Mouse (Mus musculus): ENCODE data around the gene Aim2. TPM values are rescaled to one million over a fixed set of nuclear protein-coding genes. Genes with fewer than 3 reads are reported as not detected.

Aim2 gene
- polyA plus RNA-seq, 1 experiment from 2014 or later: 2.9 TPM

- no peak for ATAC-seq (ENCODE audit: insufficient read depth, low FRiP score)
- no peaks in the 10 kb centered on the region for H3K4me1 ChIP-seq (ENCODE audit: control insufficient read depth, insufficient read depth, low read length)
- no peaks in the 10 kb centered on the region for H3K36me3 ChIP-seq (ENCODE audit: control insufficient read depth, insufficient read depth, low read length)
These were observed 7.1 kb downstream of the Aim2 start for GRCm38 (mm10) chr1:173357799-173358198.

GRCm38 (mm10) chr1:173359590-173360290 lies 9.1 kb downstream of the Aim2 start:
- H3K4me3 ChIP-seq (replicated peaks; ENCODE audit: low read length): no peak overlapping the region
- no peaks in the 10 kb centered on the region for H3K9me3 ChIP-seq (replicated peaks; ENCODE audit: control insufficient read depth, low read length)
- H3K27me3 ChIP-seq (ENCODE audit: control insufficient read depth, insufficient read depth, low read length): no peaks in the 10 kb centered on the region
- H3K27ac ChIP-seq (ENCODE audit: low read length): no peak overlapping the region
- no peak overlapping the region for H3K9ac ChIP-seq (ENCODE audit: low read length)
- 69% methylated on average over 4 of the region's 4 CpGs for WGBS
- H3K4me2 ChIP-seq (ENCODE audit: low read depth, low read length): no peak overlapping the region
- no peak for ATAC-seq (ENCODE audit: insufficient read depth, low FRiP score)
- H3K36me3 ChIP-seq (ENCODE audit: control insufficient read depth, insufficient read depth, low read length): no peaks in the 10 kb centered on the region
- H3K4me1 ChIP-seq (ENCODE audit: control insufficient read depth, insufficient read depth, low read length): no peaks in the 10 kb centered on the region

More at GRCm38 (mm10) chr1:173357799-173358198, 7.1 kb downstream of the Aim2 start:
- Histone ChIP-seq H3K27ac (ENCODE audit: low read length) (no peak overlapping the region), H3K9me3 (replicated peaks; ENCODE audit: control insufficient read depth, low read length) (no peaks in the 10 kb centered on the region), H3K27me3 (ENCODE audit: control insufficient read depth, insufficient read depth, low read length) (no peaks in the 10 kb centered on the region), H3K9ac (ENCODE audit: low read length) (no peak overlapping the region), H3K4me3 (replicated peaks; ENCODE audit: low read length) (no peak overlapping the region), H3K4me2 (ENCODE audit: low read depth, low read length) (no peak overlapping the region)
- 56% methylated on average over 4 of the region's 4 CpGs for WGBS

- Histone ChIP-seq H3K4me3 (replicated peaks; ENCODE audit: low read length) (no peak overlapping the region), H3K36me3 (ENCODE audit: control insufficient read depth, insufficient read depth, low read length) (no peaks in the 10 kb centered on the region), H3K4me2 (ENCODE audit: low read depth, low read length) (no peak overlapping the region), H3K9ac (ENCODE audit: low read length) (no peak overlapping the region), H3K4me1 (ENCODE audit: control insufficient read depth, insufficient read depth, low read length) (peaks cover 6% of the 10 kb centered on the region; the same call in 1 of the 2 replicates), H3K9me3 (replicated peaks; ENCODE audit: control insufficient read depth, low read length) (no peaks in the 10 kb centered on the region), H3K27me3 (ENCODE audit: control insufficient read depth, insufficient read depth, low read length) (peaks cover 6% of the 10 kb centered on the region), H3K27ac (ENCODE audit: low read length) (no peak overlapping the region)
- no peak for ATAC-seq (ENCODE audit: insufficient read depth, low FRiP score)
- 22% methylated on average over 6 of the region's 6 CpGs for WGBS
These were observed 11.0 kb downstream of the Aim2 start for GRCm38 (mm10) chr1:173361651-173362050.

- peaks cover 22% of the 10 kb centered on the region for H3K27me3 ChIP-seq (ENCODE audit: control insufficient read depth, insufficient read depth, low read length)
These were observed 12.8 kb downstream of the Aim2 start for GRCm38 (mm10) chr1:173363436-173363835.

GRCm38 (mm10) chr1:173364125-173364800 lies 13.6 kb downstream of the Aim2 start:
- Histone ChIP-seq H3K4me3 (replicated peaks; ENCODE audit: low read length) (no peak overlapping the region), H3K4me2 (ENCODE audit: low read depth, low read length) (no peak overlapping the region), H3K9me3 (replicated peaks; ENCODE audit: control insufficient read depth, low read length) (no peaks in the 10 kb centered on the region), H3K36me3 (ENCODE audit: control insufficient read depth, insufficient read depth, low read length) (no peaks in the 10 kb centered on the region), H3K4me1 (ENCODE audit: control insufficient read depth, insufficient read depth, low read length) (peaks cover 11% of the 10 kb centered on the region; the same call in 1 of the 2 replicates), H3K27ac (ENCODE audit: low read length) (no peak overlapping the region), H3K9ac (ENCODE audit: low read length) (no peak overlapping the region), H3K27me3 (ENCODE audit: control insufficient read depth, insufficient read depth, low read length) (peaks cover 22% of the 10 kb centered on the region)
- no peak for ATAC-seq (ENCODE audit: insufficient read depth, low FRiP score)
- 74% methylated on average over 4 of the region's 4 CpGs for WGBS

More at GRCm38 (mm10) chr1:173363436-173363835, 12.8 kb downstream of the Aim2 start:
- no peak overlapping the region for H3K4me3 ChIP-seq (replicated peaks; ENCODE audit: low read length)
- no peaks in the 10 kb centered on the region for H3K36me3 ChIP-seq (ENCODE audit: control insufficient read depth, insufficient read depth, low read length)
- H3K27ac ChIP-seq (ENCODE audit: low read length): no peak overlapping the region
- H3K9ac ChIP-seq (ENCODE audit: low read length): no peak overlapping the region
- no peak overlapping the region for H3K4me2 ChIP-seq (ENCODE audit: low read depth, low read length)
- no peaks in the 10 kb centered on the region for H3K9me3 ChIP-seq (replicated peaks; ENCODE audit: control insufficient read depth, low read length)
- peaks cover 11% of the 10 kb centered on the region; the same call in 1 of the 2 replicates for H3K4me1 ChIP-seq (ENCODE audit: control insufficient read depth, insufficient read depth, low read length)
- ATAC-seq (ENCODE audit: insufficient read depth, low FRiP score): no peak
- 89% methylated on average over 2 of the region's 2 CpGs for WGBS

GRCm38 (mm10) chr1:173365970-173366409 lies 15.3 kb downstream of the Aim2 start:
- Histone ChIP-seq H3K27ac (ENCODE audit: low read length) (no peak overlapping the region), H3K27me3 (ENCODE audit: control insufficient read depth, insufficient read depth, low read length) (peaks cover 22% of the 10 kb centered on the region), H3K4me2 (ENCODE audit: low read depth, low read length) (peak overlapping the region; percentile 70), H3K36me3 (ENCODE audit: control insufficient read depth, insufficient read depth, low read length) (no peaks in the 10 kb centered on the region), H3K4me3 (replicated peaks; ENCODE audit: low read length) (peak overlapping the region; percentile 56), H3K9me3 (replicated peaks; ENCODE audit: control insufficient read depth, low read length) (no peaks in the 10 kb centered on the region), H3K9ac (ENCODE audit: low read length) (no peak overlapping the region), H3K4me1 (ENCODE audit: control insufficient read depth, insufficient read depth, low read length) (peaks cover 11% of the 10 kb centered on the region; the same call in 1 of the 2 replicates)
- 4% methylated on average over 13 of the region's 13 CpGs for WGBS
- no peak for ATAC-seq (ENCODE audit: insufficient read depth, low FRiP score)

- H3K27me3 ChIP-seq (ENCODE audit: control insufficient read depth, insufficient read depth, low read length): peaks cover 22% of the 10 kb centered on the region
- no peaks in the 10 kb centered on the region for H3K36me3 ChIP-seq (ENCODE audit: control insufficient read depth, insufficient read depth, low read length)
- H3K4me2 ChIP-seq (ENCODE audit: low read depth, low read length): peak overlapping the region; percentile 70
- ATAC-seq (ENCODE audit: insufficient read depth, low FRiP score): peak; percentile 35; the same call in 1 of the 2 replicates
- peak overlapping the region; percentile 56 for H3K4me3 ChIP-seq (replicated peaks; ENCODE audit: low read length)
- H3K4me1 ChIP-seq (ENCODE audit: control insufficient read depth, insufficient read depth, low read length): peaks cover 11% of the 10 kb centered on the region; the same call in 1 of the 2 replicates
- H3K9ac ChIP-seq (ENCODE audit: low read length): peak overlapping the region; percentile 64
- under 1% methylated on average over 31 of the region's 31 CpGs for WGBS
- no peak overlapping the region for H3K27ac ChIP-seq (ENCODE audit: low read length)
- no peaks in the 10 kb centered on the region for H3K9me3 ChIP-seq (replicated peaks; ENCODE audit: control insufficient read depth, low read length)
These were observed 16.1 kb downstream of the Aim2 start for GRCm38 (mm10) chr1:173366701-173367355.

- H3K4me1 ChIP-seq (ENCODE audit: control insufficient read depth, insufficient read depth, low read length): peaks cover 11% of the 10 kb centered on the region; the same call in 1 of the 2 replicates
- 2% methylated on average over 45 of the region's 46 CpGs for WGBS
- H3K27me3 ChIP-seq (ENCODE audit: control insufficient read depth, insufficient read depth, low read length): peaks cover 22% of the 10 kb centered on the region
- ATAC-seq (ENCODE audit: insufficient read depth, low FRiP score): peak; percentile 68
- H3K4me3 ChIP-seq (replicated peaks; ENCODE audit: low read length): peak within 1 kb of the TSS; percentile 56
- no peaks in the 10 kb centered on the region for H3K36me3 ChIP-seq (ENCODE audit: control insufficient read depth, insufficient read depth, low read length)
- no peak within 1 kb of the TSS for H3K27ac ChIP-seq (ENCODE audit: low read length)
- peak within 1 kb of the TSS; percentile 70 for H3K4me2 ChIP-seq (ENCODE audit: low read depth, low read length)
- H3K9ac ChIP-seq (ENCODE audit: low read length): peak within 1 kb of the TSS; percentile 64
- no peaks in the 10 kb centered on the region for H3K9me3 ChIP-seq (replicated peaks; ENCODE audit: control insufficient read depth, low read length)
These were observed 16.8 kb downstream of the Aim2 start, which contains the start of gene Cadm3 for GRCm38 (mm10) chr1:173367356-173368046. Gene Cadm3 (minus strand): TSS chr1:173367695.

Data from stomach, embryonic 16.5 days (tissue).